Mouse (Mus musculus) testis, adult 2 months (tissue): ENCODE results near the gene Vopp1.

ENCODE experiments used
- CTCF ChIP-seq: fragments of 200-500 bp; IDR thresholded peaks from 2 replicates; pipeline ENCODE4 v1.5.1; 2012; ENCODE audit warnings: low read depth, mild to moderate bottlenecking, inconsistent platforms, low read length, moderate library complexity; ENCODE audit not compliant: control insufficient read depth, insufficient read depth, insufficient replicate concordance
- POLR2A ChIP-seq: fragments of 200-500 bp; IDR thresholded peaks from 2 replicates; pipeline ENCODE4 v1.6.1; 2012; ENCODE audit warnings: low read depth, mild to moderate bottlenecking, inconsistent platforms, low read length, moderate library complexity; ENCODE audit not compliant: control insufficient read depth

DNA sequence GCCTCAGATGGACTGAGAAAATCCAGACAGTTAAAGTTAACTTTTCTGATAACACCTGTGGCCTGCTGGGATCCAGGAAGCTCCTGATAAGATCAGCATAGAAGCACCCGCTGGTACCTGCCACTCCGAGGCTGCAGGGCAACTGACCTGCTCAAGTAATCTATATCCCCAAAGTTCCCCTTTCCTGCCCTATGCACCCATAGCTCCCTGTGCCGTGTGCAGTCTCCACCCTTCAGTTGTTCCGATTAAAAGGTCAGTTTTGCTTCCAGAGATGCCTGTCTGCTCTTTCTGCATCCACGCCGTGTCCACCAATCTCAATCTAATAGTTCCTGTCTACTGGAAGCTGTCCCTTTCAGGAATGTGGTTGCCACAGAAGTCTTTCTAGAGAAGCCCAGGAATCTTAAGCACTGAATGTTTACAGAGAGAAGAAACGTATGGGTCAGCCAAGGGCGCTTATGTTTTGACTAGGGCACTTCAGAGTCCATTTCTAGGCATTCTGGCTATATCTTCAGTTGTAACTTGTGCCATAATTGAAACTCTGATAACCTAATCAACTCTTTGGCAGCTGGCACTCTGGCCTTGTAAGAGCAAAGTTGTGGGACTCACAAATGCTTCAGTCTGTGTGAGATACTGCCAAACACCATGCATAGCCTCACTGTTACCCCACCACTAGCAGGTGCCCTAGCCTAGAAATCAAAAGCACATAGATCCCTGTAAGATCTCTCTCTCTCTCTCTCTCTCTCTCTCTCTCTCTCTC is 57.7 kb downstream of the Vopp1 start:
- TF ChIP-seq POLR2A (no peak), CTCF (no peak)
